Mouse (Mus musculus) NIH3T3 (cell line): ENCODE measurements around the gene Myo1d.

Source experiments
- DNase-seq: peaks from one replicate; pipeline ENCODE4 v3.0.0-alpha.2; 2012; ENCODE audit warnings: low read depth

Myo1d gene

GRCm38 (mm10) chr11:80723406-80724047 is 56.3 kb downstream of the Myo1d start:
- no peak for DNase-seq

DNA sequence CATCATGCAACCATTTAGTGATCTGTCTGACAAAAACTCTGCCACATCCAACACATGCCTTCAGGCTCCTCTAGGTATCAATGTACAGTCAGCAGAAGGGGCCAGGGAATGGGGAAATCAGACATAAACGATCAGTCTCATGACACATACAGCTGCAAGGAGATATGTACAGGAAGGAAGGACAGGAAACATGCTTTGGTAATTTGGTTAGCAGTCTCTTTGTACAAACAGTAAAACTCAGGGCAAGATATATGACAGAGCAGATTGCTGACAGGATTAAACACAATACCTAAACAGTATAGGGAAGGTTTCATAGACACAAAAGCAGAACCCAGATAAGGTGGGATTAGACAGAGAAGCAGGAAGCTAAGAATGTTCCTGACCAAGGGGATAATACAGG is 60.8 kb downstream of the Myo1d start:
- DNase-seq: no peak

DNA sequence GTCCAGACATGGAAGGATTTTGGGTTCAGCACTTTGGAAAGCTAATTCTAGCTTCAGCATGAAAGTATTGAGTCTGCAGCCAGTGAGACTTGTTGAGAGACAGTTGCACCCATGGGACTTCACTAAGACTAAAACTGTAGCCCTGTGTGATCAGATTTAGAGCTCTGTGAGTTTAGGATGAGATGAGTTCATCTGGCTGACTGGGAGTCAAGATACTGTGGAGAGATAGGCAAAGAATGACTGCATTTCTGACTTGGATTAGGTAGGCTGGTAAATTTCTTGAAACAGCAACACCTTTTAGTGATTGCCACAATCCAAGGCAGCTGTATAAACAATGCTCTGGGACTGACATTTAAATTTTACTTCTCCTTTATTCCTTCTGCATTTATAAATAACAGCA is 61.8 kb downstream of the Myo1d start:
- DNase-seq: peak; percentile 26

- DNase-seq: no peak
Measured at GRCm38 (mm10) chr11:80715115-80715514, 64.7 kb downstream of the Myo1d start.

DNA sequence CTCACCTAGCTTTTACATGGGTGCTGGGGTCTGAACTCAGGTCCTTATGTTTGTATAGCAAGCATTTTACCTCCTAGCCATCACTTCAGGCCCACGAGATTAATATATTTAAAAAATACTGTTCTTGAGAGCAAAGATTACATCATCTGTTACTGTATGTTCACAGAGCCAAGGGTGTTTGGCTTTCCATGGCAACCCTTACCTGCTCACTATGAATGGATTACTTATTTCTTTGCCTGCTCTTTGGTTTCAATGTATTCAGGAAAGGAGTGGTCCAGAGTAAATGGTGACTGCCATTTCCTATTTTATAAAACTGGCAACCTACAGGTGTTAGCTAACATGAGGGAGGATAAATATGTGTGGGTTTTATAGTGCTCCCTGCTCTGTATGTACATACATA is 66.1 kb downstream of the Myo1d start:
- DNase-seq: no peak

DNA sequence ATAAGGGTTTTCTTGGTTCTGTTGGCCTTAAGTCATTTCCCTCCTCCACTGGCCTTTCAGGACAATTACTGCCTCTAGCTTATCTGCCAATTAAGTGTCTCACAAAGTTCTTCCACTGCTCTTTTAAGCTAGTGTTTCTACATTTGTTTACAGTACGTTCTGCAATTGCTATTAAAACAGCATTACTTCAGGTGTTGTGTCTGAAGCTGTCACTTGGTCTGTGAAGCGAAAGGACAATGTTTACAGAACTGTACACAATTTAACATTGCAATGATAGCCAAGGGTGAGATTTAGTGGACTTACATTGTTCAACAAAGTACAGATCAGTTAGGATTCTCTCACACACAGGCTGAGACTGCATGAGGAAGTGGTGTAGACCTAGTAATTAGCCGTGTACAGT is 67.6 kb downstream of the Myo1d start:
- no peak for DNase-seq

DNA sequence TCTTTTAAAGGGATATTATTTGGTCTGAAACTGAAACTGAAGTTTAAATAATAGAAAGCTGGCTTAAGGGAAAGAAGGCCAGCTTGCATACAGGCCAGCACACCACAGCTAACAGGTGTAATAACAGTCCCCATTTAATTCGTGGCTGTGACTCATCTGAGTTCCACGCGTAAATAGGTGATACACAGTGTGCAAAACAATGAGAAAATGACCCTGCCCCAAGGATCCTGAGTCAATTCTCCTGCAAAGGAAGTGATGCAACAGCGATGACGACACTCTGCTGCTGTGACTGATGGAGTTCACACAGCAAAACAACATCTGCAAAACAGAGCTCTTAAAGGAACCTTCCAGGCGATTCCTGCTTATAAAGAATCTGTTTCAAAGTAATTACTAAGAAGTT is 68.5 kb downstream of the Myo1d start:
- peak; percentile 84 for DNase-seq

GRCm38 (mm10) chr11:80700611-80701010 is 79.2 kb downstream of the Myo1d start:
- no peak for DNase-seq

- DNase-seq: no peak
Measured at GRCm38 (mm10) chr11:80698721-80699120, 81.1 kb downstream of the Myo1d start.

DNA sequence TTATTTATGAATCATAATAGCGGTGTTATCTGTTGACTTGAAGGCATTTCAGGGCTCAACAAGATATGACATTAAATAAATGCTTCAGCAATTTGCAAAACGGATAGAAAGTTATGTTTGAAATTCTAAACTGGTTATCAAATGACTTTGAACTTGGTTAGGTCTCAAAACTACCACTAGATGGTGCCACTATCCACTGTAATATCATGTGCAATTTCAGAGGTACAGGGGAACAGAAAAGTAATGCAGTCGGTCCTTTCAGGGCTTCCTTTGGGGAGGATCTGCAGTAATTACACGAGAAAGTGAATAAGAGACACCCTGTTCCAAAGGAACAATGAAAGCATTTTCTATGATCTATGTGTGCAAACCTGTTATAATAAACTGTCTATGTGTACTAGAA is 83.5 kb downstream of the Myo1d start:
- DNase-seq: peak; percentile 82

GRCm38 (mm10) chr11:80684603-80685002 is 95.2 kb downstream of the Myo1d start:
- no peak for DNase-seq

DNA sequence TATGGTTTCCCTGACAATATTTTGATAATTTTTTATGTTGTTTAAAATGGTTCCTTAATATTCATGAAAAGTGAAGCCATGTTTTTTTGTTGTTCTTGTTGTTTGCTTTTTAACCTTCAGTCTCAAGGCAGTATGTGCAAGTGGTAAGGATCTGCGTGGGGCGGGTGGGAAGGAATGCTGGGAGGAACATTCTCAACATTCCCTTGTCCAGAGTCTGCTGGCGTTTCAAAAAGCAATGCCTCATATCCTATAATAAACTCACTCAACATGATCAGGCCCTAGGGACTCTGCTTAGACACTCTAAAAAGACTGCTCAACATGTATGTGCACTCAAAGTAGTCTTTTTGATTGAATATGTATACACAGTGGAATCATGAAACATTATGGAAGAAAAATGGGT is 97.1 kb downstream of the Myo1d start:
- DNase-seq: peak; percentile 22

DNA sequence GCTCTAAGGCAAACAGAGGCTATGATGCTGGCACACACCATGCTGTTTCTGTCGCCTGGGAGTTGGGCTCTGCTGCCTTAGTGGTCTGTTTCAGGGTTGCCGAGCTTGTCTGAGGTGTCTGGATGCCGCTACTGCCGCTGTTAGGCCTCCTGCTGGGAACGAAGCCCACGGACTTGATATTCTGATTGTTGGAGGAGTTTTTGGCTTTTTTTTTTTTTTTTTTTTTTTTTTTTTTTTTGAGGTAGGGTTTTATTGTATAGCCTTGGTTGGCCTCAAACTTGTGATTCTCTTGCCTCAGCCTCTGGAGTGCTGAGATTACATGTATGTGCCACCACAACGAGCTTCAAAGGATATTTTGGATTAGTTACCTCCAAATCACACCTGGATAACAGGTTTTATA is 106.8 kb downstream of the Myo1d start:
- DNase-seq: no peak

- DNase-seq: peak; percentile 82
Measured at GRCm38 (mm10) chr11:80670391-80670790, 109.4 kb downstream of the Myo1d start.

GRCm38 (mm10) chr11:80669934-80670333 is 109.9 kb downstream of the Myo1d start:
- DNase-seq: no peak

DNA sequence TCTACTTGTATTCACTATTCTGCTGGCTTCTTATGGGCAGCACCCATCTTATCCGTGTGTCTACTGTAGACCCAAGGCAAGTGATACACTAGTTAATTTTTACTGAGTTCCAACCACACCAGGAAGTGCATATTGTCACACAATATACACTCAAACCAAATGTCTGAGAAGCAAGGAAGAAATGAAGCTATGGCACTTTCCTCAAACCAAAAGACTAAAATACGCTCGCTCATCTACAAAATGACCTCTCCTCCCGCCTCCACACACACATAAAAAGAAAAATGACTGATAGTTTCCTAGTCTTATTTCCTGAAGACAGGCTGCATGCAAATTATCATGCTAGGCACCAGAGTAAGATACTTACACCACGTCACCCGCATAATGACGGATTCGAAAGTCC is 113.6 kb downstream of the Myo1d start:
- DNase-seq: no peak

DNA sequence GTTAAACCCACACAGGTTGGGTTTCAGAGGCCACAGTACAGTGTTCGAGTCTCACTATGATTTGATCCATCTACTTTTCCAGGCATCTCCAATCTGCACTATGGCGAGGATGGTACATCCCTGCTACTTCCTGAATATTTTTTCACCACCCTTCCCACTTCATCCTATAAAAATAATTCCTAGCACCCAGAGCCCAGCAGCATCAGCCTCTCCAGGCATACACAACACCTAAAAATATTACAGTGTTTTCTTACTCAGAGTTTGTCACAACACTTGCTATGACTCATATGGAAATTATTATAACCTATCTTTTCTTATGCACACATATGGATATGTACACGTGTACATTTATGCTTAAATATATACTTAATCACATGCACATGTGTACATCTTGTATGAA is 115.6 kb downstream of the Myo1d start:
- DNase-seq: no peak

DNA sequence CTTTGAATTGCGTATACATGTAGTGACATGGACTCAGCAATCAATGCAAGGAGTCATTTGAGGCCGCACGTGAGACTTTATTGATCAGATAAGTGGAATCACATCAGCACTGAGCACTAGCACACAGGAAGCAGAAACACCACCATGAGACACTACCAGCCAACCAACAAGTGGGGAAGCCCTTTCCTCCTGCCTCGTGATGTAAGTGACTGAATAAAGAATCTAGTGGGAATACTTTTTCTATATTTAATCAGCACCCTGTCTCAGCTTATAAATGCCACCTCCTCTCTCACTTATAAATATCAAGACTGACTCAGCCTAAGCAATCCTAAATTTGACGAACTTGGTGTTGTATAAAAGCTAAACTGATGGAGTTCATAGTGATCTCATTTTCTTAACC is 134.7 kb downstream of the Myo1d start:
- no peak for DNase-seq

GRCm38 (mm10) chr11:80628992-80629865 is 150.6 kb downstream of the Myo1d start:
- peak; percentile 72 for DNase-seq

- peak; percentile 39 for DNase-seq
Measured at GRCm38 (mm10) chr11:80628581-80628980, 151.2 kb downstream of the Myo1d start.

DNA sequence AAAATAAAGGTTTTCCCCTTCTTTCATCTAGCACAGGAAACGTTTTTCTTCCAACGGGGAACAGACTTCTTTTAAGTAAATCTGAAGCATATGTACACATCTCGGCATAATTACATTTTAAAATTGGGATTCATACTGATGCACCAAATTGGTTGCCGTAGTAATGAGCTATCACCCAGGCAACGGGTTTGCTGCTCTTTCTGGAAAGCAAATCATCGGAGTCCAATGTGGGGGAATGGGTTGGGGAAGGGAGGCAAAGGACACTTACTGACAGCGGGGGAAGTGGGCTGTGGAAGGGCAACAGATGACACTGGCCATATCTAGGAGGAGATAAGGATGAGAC is 156.8 kb downstream of the Myo1d start:
- no peak for DNase-seq

- no peak for DNase-seq
Measured at GRCm38 (mm10) chr11:80622233-80623037, 157.4 kb downstream of the Myo1d start.
